Mouse (Mus musculus): ENCODE data around the gene Eci3.

Gene Eci3

DNA sequence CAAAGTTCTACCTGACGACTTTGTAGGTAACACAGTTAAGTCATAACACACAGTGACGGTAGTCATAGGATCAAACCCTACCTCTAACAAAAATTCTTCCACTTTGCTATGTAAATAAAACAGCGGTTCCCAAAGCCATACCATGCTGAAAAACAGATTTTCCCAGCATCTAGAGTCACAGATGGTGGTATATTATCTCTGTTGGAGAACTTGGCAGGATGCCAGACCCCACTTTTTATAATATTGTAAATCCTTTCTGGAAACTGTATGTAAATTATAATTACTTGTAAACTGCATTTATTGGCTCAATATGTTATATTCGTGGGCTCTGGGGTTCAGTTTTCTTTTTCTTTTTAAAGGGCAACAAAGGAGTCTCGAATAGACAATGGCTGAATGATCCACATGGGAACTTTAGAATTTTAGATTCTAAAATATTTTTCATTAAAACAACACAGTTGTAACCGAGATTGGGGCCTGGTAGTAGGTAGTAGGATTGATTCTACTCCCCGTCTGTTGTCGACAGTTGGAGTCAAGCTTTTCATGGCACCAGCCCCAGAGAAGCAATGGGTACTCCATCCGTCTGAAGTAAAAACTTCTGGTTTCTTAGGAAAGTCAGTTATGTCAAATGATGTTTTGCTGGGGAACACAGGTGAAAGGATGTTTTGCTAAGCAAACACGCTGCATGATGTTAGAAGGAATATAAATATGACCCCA, 28.5 kb downstream of the Eci3 start:
- no peak for DNase-seq (ENCODE audit: inconsistent ontology term)

DNA sequence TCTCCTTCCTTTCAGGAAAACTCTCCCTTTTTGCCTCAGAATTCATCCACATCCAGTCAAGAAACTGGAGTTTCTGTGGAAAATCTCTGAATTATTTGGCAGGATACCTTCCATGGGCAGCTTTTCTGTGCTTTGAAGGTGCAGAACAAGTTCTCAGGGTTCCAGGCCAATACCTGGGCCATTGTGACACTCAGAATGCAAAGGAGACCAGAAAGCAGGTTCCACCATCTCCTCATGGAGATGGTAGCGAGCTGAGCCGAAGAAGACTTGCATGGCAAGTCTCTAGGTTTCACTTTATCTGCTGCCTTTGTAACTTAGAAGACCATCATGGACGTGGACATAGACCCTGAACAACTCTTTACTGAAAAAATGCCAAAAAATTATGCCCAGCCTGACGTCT, 39.4 kb downstream of the Eci3 start, which contains the start of the genes Fam217a and 4933417A18Rik:
TSS of gene Fam217a (minus strand) at position 101 of the 400 bp plus-strand sequence.
TSS of gene 4933417A18Rik (plus strand) at position 200 of the 400 bp plus-strand sequence.
- DNase-seq (ENCODE audit: inconsistent ontology term) = no peak

DNA sequence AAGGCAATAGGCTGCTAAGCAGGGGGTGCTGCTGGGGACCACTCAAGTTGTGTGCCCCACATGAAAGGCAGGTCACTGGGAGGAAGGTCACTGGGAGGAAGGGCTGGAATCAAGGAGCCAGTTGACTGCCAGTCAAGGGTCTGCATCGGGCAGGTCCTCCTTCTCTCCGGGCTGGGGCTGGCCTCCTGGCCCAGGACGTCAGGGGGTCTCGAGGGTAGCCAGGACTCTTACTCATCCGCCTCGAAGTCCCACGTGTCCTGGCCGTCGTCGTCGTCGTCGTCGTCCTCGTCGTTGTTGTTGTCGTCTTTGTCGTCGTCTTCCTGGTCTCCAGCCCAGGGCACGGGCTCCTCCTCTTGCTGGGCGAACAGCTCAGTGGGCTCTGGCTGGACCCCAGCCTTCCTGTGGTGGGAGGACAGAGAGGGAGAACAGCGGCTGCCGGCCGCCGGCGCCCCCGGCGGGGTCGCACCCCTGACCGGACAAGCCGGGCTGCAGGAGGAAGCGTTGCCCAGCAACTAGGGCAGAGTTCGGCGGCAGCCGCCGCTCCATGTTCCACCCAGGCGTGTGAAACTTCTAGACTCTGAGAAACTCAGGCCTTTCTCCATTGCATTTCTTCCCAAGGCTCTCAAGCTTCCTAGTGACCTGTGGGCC, 47.0 kb downstream of the Eci3 start:
- DNase-seq (ENCODE audit: inconsistent ontology term) = peak; percentile 4

DNA sequence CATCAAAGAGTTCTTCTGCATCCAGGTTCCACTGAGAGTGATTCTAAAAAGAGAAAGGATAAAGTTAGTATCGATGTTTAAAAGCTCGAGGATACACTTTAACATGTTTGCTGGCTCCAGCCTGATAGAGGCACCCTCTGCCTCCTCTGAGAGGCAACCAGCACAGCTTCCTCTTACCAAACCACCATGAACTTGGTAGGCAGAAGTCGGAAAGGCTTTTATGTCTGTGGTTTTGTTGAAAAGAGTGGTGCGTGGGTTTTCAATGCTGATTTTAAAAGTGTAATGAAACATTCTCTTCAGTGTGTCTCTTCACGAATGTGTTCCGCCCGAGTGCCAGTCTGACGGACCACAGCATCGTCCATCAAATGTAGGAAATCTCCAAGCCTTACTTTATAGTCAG, 49.0 kb downstream of the Eci3 start:
- DNase-seq (ENCODE audit: inconsistent ontology term) = no peak
